Mouse (Mus musculus) MEL (cell line): ENCODE data around the gene Qtrt2. TPM values are rescaled to one million over a fixed set of nuclear protein-coding genes. Genes with fewer than 3 reads are reported as not detected.
A peak's percentile ranks its signal among the peaks of the same experiment; 100 is the strongest.

Experiments used
- DNase-seq: peaks from one replicate; pipeline ENCODE4 v3.0.0; 2011; ENCODE audit warnings: low read depth, low spot score
- H3K27ac ChIP-seq: 2 replicates; pipeline ENCODE4 v1.5.1; 2012; ENCODE audit warnings: low read depth, mild to moderate bottlenecking, control low read depth, low read length, moderate library complexity; ENCODE audit not compliant: control insufficient read depth
- H3K27me3 ChIP-seq, 2 experiments: fragments of 150-350 bp in 1 of 2; sonication (generic) in 1 of 2; 2 replicates each; pipeline ENCODE4 v1.6.1; 2012; ENCODE audit warnings: low read length in 2 of 2, mild to moderate bottlenecking in 2 of 2, improper control_type of control experiment in 1 of 2, moderate library complexity in 1 of 2; ENCODE audit not compliant: insufficient read depth in 2 of 2, control insufficient read depth in 1 of 2
- H3K36me3 ChIP-seq, 2 experiments: 2 replicates each; pipeline ENCODE4 v1.6.1; 2012 to 2014; ENCODE audit warnings: low read length in 2 of 2, improper control_type of control experiment in 1 of 2, inconsistent platforms in 1 of 2, mild to moderate bottlenecking in 1 of 2; ENCODE audit not compliant: insufficient read depth in 2 of 2, control insufficient read depth in 1 of 2
- H3K4me1 ChIP-seq, 2 experiments: fragments of 150-350 bp in 1 of 2; sonication (generic) in 1 of 2; 2 replicates each; pipeline ENCODE4 v1.6.1; 2012; ENCODE audit warnings: low read length in 2 of 2, improper control_type of control experiment in 1 of 2, mild to moderate bottlenecking in 1 of 2; ENCODE audit not compliant: insufficient read depth in 2 of 2, control insufficient read depth in 1 of 2
- H3K4me3 ChIP-seq, 2 experiments: fragments of 150-350 bp in 1 of 2; sonication (generic) in 1 of 2; 2 replicates each; pipeline ENCODE4 v1.5.1; 2012; ENCODE audit warnings: low read depth in 2 of 2, low read length in 2 of 2, mild to moderate bottlenecking in 2 of 2, moderate library complexity in 2 of 2, control low read depth in 1 of 2, improper control_type of control experiment in 1 of 2; ENCODE audit not compliant: control insufficient read depth in 1 of 2, insufficient read depth in 1 of 2
- H3K79me2 ChIP-seq: 2 replicates; pipeline ENCODE4 v1.6.1; 2012; ENCODE audit warnings: mild to moderate bottlenecking, low read length, moderate library complexity; ENCODE audit not compliant: control insufficient read depth, poor library complexity, insufficient read depth
- H3K9ac ChIP-seq: 2 replicates; pipeline ENCODE4 v1.6.1; 2012; ENCODE audit warnings: low read depth, mild to moderate bottlenecking, control low read depth, low read length, moderate library complexity; ENCODE audit not compliant: control insufficient read depth, poor library complexity, severe bottlenecking
- H3K9me3 ChIP-seq: fragments of 150-350 bp; sonication (generic); replicated peaks from 2 replicates; pipeline ENCODE4 v1.6.1; 2012; ENCODE audit warnings: mild to moderate bottlenecking, low read length, improper control_type of control experiment, moderate library complexity; ENCODE audit not compliant: insufficient read depth
- BHLHE40 ChIP-seq: IDR thresholded peaks from 2 replicates; pipeline ENCODE4 v1.6.1; 2012; ENCODE audit warnings: low read depth, mild to moderate bottlenecking, inconsistent platforms, low read length, improper control_type of control experiment, borderline replicate concordance
- CHD2 ChIP-seq: IDR thresholded peaks from 2 replicates; pipeline ENCODE4 v1.6.1; 2011; ENCODE audit warnings: low read length, improper control_type of control experiment
- E2F4 ChIP-seq: IDR thresholded peaks from 2 replicates; pipeline ENCODE4 v1.6.1; 2011; ENCODE audit warnings: low read depth, low read length, improper control_type of control experiment, borderline replicate concordance
- ELF1 ChIP-seq: IDR thresholded peaks from 2 replicates; pipeline ENCODE4 v1.6.1; 2014; ENCODE audit warnings: low read depth, mild to moderate bottlenecking, inconsistent platforms, low read length, improper control_type of control experiment, moderate library complexity
- EP300 ChIP-seq, 2 experiments: IDR thresholded peaks; 2 replicates each; pipeline ENCODE4 v1.6.1; 2011; ENCODE audit warnings: improper control_type of control experiment in 2 of 2, low read length in 2 of 2, low read depth in 1 of 2, mild to moderate bottlenecking in 1 of 2
- ETS1 ChIP-seq: IDR thresholded peaks from 2 replicates; pipeline ENCODE4 v1.6.1; 2012; ENCODE audit warnings: low read depth, mild to moderate bottlenecking, inconsistent platforms, low read length, improper control_type of control experiment, moderate library complexity
- GATA1 ChIP-seq: IDR thresholded peaks from 2 replicates; pipeline ENCODE4 v1.6.1; 2011; ENCODE audit warnings: low read depth, low read length, improper control_type of control experiment
- JUND ChIP-seq: IDR thresholded peaks from 2 replicates; pipeline ENCODE4 v1.6.1; 2011; ENCODE audit warnings: low read depth, mild to moderate bottlenecking, improper control_type of control experiment, low read length
- KAT2A ChIP-seq: conservative IDR thresholded peaks from 2 replicates; pipeline ENCODE4 v1.6.1; 2012; ENCODE audit warnings: low read depth, low read length, improper control_type of control experiment, inconsistent platforms
- MAFK ChIP-seq: IDR thresholded peaks from 2 replicates; pipeline ENCODE4 v1.6.1; 2011; ENCODE audit warnings: low read depth, mild to moderate bottlenecking, low read length, improper control_type of control experiment, borderline replicate concordance
- MAZ ChIP-seq: IDR thresholded peaks from 2 replicates; pipeline ENCODE4 v1.6.1; 2012; ENCODE audit warnings: low read depth, mild to moderate bottlenecking, inconsistent platforms, low read length, improper control_type of control experiment
- MEF2A ChIP-seq: IDR thresholded peaks from 2 replicates; pipeline ENCODE4 v1.6.1; 2014; ENCODE audit warnings: low read depth, mild to moderate bottlenecking, inconsistent platforms, low read length, improper control_type of control experiment; ENCODE audit not compliant: poor library complexity, insufficient replicate concordance, severe bottlenecking; ENCODE audit errors: extremely low read depth
- MYB ChIP-seq: IDR thresholded peaks from 2 replicates; pipeline ENCODE4 v1.6.1; 2011; ENCODE audit warnings: mild to moderate bottlenecking, low read depth, low read length, improper control_type of control experiment
- MYC ChIP-seq: IDR thresholded peaks from 2 replicates; pipeline ENCODE4 v1.6.1; 2011; ENCODE audit warnings: low read depth, mild to moderate bottlenecking, low read length, improper control_type of control experiment, moderate library complexity
- NRF1 ChIP-seq: IDR thresholded peaks from 2 replicates; pipeline ENCODE4 v1.6.1; 2014; ENCODE audit warnings: low read depth, mild to moderate bottlenecking, inconsistent platforms, low read length, improper control_type of control experiment, moderate library complexity; ENCODE audit not compliant: poor library complexity, insufficient read depth, severe bottlenecking
- POLR2A ChIP-seq, 2 experiments: IDR thresholded peaks; 2 replicates each; pipeline ENCODE4 v1.6.1; 2011 to 2012; ENCODE audit warnings: low read length in 2 of 2, mild to moderate bottlenecking in 2 of 2, control low read depth in 1 of 2, improper control_type of control experiment in 1 of 2, low read depth in 1 of 2, moderate library complexity in 1 of 2; ENCODE audit not compliant: control insufficient read depth in 1 of 2, insufficient read depth in 1 of 2, poor library complexity in 1 of 2
- POLR2AphosphoS2 ChIP-seq: IDR thresholded peaks from 2 replicates; pipeline ENCODE4 v1.6.1; 2011; ENCODE audit warnings: low read length, improper control_type of control experiment
- RAD21 ChIP-seq: IDR thresholded peaks from 2 replicates; pipeline ENCODE4 v1.6.1; 2011; ENCODE audit warnings: mild to moderate bottlenecking, low read depth, low read length, improper control_type of control experiment
- RCOR1 ChIP-seq: IDR thresholded peaks from 2 replicates; pipeline ENCODE4 v1.6.1; 2012; ENCODE audit warnings: low read depth, mild to moderate bottlenecking, inconsistent platforms, low read length, improper control_type of control experiment
- SIN3A ChIP-seq: IDR thresholded peaks from 2 replicates; pipeline ENCODE4 v1.6.1; 2012; ENCODE audit warnings: low read length, improper control_type of control experiment, inconsistent platforms
- TAL1 ChIP-seq: IDR thresholded peaks from 2 replicates; pipeline ENCODE4 v1.6.1; 2012; ENCODE audit warnings: mild to moderate bottlenecking, inconsistent platforms, low read length, moderate library complexity, mixed read lengths
- TBP ChIP-seq: IDR thresholded peaks from 2 replicates; pipeline ENCODE4 v1.8.0; 2011; ENCODE audit warnings: low read depth, low read length, improper control_type of control experiment
- TCF12 ChIP-seq: IDR thresholded peaks from 2 replicates; pipeline ENCODE4 v1.6.1; 2014; ENCODE audit warnings: low read depth, mild to moderate bottlenecking, inconsistent platforms, low read length, improper control_type of control experiment, moderate library complexity
- USF1 ChIP-seq: IDR thresholded peaks from 2 replicates; pipeline ENCODE4 v1.6.1; 2014; ENCODE audit warnings: low read depth, mild to moderate bottlenecking, inconsistent platforms, low read length, improper control_type of control experiment, moderate library complexity
- USF2 ChIP-seq, 2 experiments: IDR thresholded peaks; 2 replicates each; pipeline ENCODE4 v1.6.1; 2011 to 2012; ENCODE audit warnings: improper control_type of control experiment in 2 of 2, low read length in 2 of 2, borderline replicate concordance in 1 of 2, inconsistent platforms in 1 of 2, low read depth in 1 of 2, mild to moderate bottlenecking in 1 of 2; ENCODE audit not compliant: insufficient read depth in 1 of 2
- ZC3H11A ChIP-seq: IDR thresholded peaks from 2 replicates; pipeline ENCODE4 v1.6.1; 2012; ENCODE audit warnings: low read depth, mild to moderate bottlenecking, inconsistent platforms, low read length, improper control_type of control experiment
- ZMIZ1 ChIP-seq: IDR thresholded peaks from 2 replicates; pipeline ENCODE4 v1.6.1; 2012; ENCODE audit warnings: low read depth, mild to moderate bottlenecking, inconsistent platforms, low read length, improper control_type of control experiment, moderate library complexity
- ZNF384 ChIP-seq: IDR thresholded peaks from 2 replicates; pipeline ENCODE4 v1.6.1; 2012; ENCODE audit warnings: low read depth, mild to moderate bottlenecking, inconsistent platforms, low read length, improper control_type of control experiment
- polyA plus RNA-seq, 2 experiments: library from polyadenylated mRNA; stranded (reverse) in 1 of 2; unstranded in 1 of 2; fragments of >175 nt in 1 of 2; fragments of >200 nt in 1 of 2; gene quantifications; 2 replicates each; pipeline versions ENCODE4 v1.2.1 to v1.2.4; 2012; ENCODE audit warnings: low replicate concordance in 2 of 2, low read depth in 1 of 2; ENCODE audit not compliant: insufficient read length in 2 of 2, insufficient read depth in 1 of 2, missing spikeins in 1 of 2
- total RNA-seq: library from RNA; depleted of rRNA; stranded (reverse); fragments of 300-350 nt; gene quantifications from 2 replicates; pipeline ENCODE4 v1.2.3, GENCODE M21; 2012

Gene Qtrt2
- total and polyA plus RNA-seq, 3 experiments, result 37.6 to 68.4 (median 47.9) TPM

- Histone ChIP-seq H3K4me3 (no peak overlapping the region), H3K4me1 (peaks cover 0 to 7% of the 10 kb centered on the region in 2 experiments; a peak in 2 of 4 replicates), H3K9me3 (no peaks in the 10 kb centered on the region), H3K27ac (no peak overlapping the region), H3K27me3 (no peaks in the 10 kb centered on the region), H3K36me3 (peaks cover 0 to 11% of the 10 kb centered on the region in 2 experiments; a peak in 3 of 4 replicates), H3K79me2 (no peaks in the 10 kb centered on the region), H3K9ac (no peak overlapping the region)
- TF ChIP-seq USF1, result no peak
- TF ChIP-seq ZNF384, result no peak
- TF ChIP-seq ETS1, result no peak
- no peak for TF ChIP-seq TBP
- TF ChIP-seq RCOR1, result no peak
- no peak for TF ChIP-seq MAFK
- no peak for TF ChIP-seq TAL1
- TF ChIP-seq BHLHE40, result no peak
- TF ChIP-seq CHD2, result no peak
- TF ChIP-seq E2F4, result no peak
- no peak for TF ChIP-seq MAZ
- no peak for TF ChIP-seq KAT2A
- no peak for TF ChIP-seq GATA1
- no peak for TF ChIP-seq RAD21
- TF ChIP-seq USF2 (IDR thresholded peaks at IDR 0.05; ENCODE audit: borderline replicate concordance in 1 of 2, insufficient read depth in 1 of 2, low read depth in 1 of 2, low read length in 2 of 2), result no peak
- no peak for TF ChIP-seq MYB
- TF ChIP-seq TCF12, result no peak
- no peak for TF ChIP-seq NRF1
- no peak for DNase-seq
These were observed 4.6 kb downstream of the Qtrt2 start for GRCm38 (mm10) chr16:43922024-43922423.

DNA sequence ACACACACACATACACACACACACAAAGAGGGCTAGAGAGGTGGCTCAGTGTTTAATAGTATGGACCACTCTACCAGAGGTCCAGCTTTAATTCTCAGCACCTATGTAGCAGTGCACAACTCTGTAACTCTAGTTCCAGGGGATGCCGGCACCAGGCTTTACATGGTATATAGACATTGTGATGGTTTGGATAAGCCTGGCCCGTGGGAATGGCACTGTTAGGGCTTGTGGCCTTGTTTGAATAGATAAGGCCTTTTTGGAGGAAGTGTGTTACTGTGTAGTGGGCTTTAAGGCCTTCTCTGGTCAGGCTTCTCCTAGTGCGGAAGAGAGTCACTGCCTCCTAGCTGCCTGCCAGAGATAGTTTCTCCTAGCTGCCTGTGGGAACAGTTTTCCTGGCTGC lies 7.7 kb downstream of the Qtrt2 start:
- Histone ChIP-seq H3K79me2 (no peaks in the 10 kb centered on the region), H3K36me3 (peaks cover 0 to 7% of the 10 kb centered on the region in 2 experiments; a peak in 3 of 4 replicates), H3K9me3 (no peaks in the 10 kb centered on the region), H3K9ac (no peak overlapping the region), H3K4me1 (peaks cover 0 to 7% of the 10 kb centered on the region in 2 experiments; a peak in 2 of 4 replicates), H3K27me3 (no peaks in the 10 kb centered on the region), H3K27ac (no peak overlapping the region), H3K4me3 (no peak overlapping the region)
- DNase-seq, result peak; percentile 48
- TF ChIP-seq EP300 (IDR thresholded peaks at IDR 0.05; ENCODE audit: low read depth in 1 of 2, low read length in 2 of 2) (peak; percentile 33 to 51; a peak in 2 of 4 replicates), ZC3H11A (no peak), RCOR1 (no peak), NRF1 (no peak), ETS1 (no peak), TCF12 (peak; percentile 22; the same call in 1 of the 2 replicates), SIN3A (no peak), MYC (no peak), POLR2A (IDR thresholded peaks at IDR 0.05; ENCODE audit: control insufficient read depth in 1 of 2, insufficient read depth in 1 of 2, low read depth in 1 of 2, low read length in 2 of 2, poor library complexity in 1 of 2) (no peak), ZNF384 (no peak), ELF1 (no peak), MAZ (no peak), ZMIZ1 (no peak), JUND (no peak), GATA1 (peak; percentile 48; the same call in 1 of the 2 replicates), POLR2AphosphoS2 (no peak), USF2 (IDR thresholded peaks at IDR 0.05; ENCODE audit: borderline replicate concordance in 1 of 2, insufficient read depth in 1 of 2, low read depth in 1 of 2, low read length in 2 of 2) (no peak), BHLHE40 (no peak), MEF2A (no peak)
